Mouse (Mus musculus) right cerebral cortex, adult 2 months (tissue): ENCODE results near the gene Cda.

Source experiments
- DNase-seq, 2 experiments: peaks; one replicate each; pipeline ENCODE4 v3.0.0; 2021 to 2022; ENCODE audit warnings: low spot score in 2 of 2

The Cda gene

GRCm38 (mm10) chr4:138368498-138369260 lies 887 bp upstream of the Cda start:
- DNase-seq: no peak

DNA sequence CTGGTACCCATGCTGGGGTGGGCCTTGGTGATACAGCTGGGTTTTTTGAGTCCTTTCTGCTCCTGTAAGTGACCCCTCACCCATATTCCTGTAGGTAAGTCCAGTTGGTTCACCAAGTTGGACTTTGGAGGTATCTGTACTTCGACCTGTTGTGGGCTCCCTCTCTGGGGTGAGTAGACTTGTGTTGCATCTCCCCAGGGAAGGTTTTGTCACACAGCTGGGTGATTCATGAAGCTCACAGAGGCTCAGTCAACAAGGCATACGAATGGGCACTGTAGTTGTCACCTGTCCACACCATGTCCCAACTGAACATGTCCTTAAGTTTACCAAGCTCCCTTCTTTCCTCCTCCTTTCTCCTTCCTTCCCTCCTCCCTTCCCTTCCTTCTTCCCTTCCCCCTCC lies 1.2 kb downstream of the Cda start:
- no peak for DNase-seq

DNA sequence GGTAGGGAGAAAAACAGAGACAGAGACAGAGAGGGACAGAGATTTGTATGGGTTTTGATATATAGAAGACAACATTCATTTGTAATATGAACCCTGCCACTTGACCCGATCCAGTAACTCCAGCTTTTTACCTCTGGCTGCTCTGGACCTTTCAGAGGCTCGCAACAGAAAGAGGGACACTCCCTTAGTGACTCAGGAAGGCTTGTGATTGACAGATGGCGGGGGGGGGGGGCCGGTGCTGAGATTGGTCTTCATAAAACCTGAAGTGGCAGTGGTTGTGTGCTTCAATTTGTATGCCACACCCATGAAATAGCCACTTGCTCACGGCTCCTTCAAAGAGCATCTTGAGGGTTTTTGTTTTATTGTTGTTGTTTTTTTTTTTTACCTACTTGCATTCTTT lies 4.3 kb downstream of the Cda start:
- no peak for DNase-seq

GRCm38 (mm10) chr4:138362883-138363282 lies 4.9 kb downstream of the Cda start:
- DNase-seq: no peak

DNA sequence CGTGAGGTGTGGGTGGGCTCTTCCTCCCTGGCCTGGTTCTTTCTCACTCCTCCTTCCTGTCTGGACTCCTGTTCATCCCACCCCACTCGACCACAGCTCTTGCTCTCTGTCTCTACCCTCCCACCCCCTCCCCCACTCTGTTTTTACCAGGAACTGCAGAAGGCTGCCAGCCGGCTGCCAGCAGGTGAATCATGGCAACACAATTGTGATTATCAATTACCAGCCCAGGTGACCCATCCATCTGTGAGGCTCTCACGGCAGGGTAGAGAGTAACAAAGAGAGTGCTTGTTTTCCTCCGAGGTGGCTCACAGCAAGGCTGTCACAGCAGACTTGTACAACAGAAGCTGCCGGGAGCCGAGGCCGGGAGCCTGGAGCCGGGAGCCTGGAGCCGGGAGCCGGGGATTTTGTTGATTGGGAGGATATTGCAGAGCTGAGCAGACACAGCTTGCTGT lies 6.4 kb downstream of the Cda start:
- peak; percentile 24 to 49 for DNase-seq

- no peak for DNase-seq
Measured at GRCm38 (mm10) chr4:138358176-138358575, 9.6 kb downstream of the Cda start.

GRCm38 (mm10) chr4:138356551-138356950 lies 11.2 kb downstream of the Cda start:
- DNase-seq: no peak

DNA sequence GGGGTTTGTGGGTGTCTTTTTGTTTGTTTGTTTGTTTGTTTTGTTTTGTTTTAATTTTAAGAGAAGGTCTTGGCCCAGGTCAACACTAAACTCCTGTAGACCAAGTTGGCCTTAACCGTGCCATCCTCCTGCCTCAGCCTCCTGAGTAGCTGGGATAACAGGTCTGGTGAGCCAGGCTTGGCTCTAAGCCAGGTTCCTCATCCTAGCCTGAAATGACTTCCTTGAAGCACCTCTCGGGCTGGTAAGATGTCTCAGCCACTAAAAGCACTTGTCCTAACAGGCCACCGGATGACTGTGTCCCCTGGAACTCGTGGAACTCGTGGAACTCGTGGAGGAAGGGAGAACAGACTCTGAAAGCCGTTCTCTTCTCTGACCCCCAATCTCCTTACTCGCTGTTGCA lies 11.7 kb downstream of the Cda start:
- DNase-seq: no peak

GRCm38 (mm10) chr4:138355496-138355895 lies 12.3 kb downstream of the Cda start:
- no peak for DNase-seq

DNA sequence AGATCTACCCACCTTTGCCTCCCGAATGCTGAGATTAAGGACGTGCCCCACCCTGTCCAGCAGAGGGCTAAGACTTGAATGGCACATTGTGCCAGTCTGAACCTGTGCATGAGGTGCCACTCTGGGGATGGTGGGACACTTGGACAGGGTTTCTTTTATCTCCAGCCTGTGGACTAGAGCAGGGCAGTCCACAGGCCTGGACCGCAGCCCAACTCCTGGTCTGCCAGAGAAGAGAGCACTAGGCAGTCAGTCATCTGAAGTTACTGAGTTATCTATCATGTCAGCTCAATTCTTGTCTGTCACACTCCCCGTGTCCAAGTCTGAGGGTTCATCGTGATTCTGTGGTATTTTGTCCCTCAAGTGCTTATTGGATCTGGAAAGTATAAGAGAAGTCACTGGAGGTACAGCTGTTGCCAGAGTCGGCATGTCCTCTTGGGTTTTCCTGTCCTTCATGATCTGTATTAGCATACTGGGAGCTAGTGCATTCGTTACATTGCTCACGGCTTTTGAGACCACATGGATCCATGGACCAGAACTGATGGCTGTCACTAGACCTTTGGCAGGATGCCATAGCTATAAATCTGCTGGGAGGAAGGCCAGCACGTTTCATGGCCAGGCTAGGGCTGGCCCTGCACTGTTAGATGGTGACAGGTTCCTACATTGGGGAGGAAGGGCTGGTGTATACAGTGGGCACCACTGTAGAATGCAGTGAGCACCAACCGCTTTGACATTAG lies 14.2 kb downstream of the Cda start:
- DNase-seq: no peak

GRCm38 (mm10) chr4:138352692-138353091 lies 15.1 kb downstream of the Cda start:
- no peak for DNase-seq

GRCm38 (mm10) chr4:138351821-138352220 lies 16.0 kb downstream of the Cda start:
- no peak for DNase-seq

DNA sequence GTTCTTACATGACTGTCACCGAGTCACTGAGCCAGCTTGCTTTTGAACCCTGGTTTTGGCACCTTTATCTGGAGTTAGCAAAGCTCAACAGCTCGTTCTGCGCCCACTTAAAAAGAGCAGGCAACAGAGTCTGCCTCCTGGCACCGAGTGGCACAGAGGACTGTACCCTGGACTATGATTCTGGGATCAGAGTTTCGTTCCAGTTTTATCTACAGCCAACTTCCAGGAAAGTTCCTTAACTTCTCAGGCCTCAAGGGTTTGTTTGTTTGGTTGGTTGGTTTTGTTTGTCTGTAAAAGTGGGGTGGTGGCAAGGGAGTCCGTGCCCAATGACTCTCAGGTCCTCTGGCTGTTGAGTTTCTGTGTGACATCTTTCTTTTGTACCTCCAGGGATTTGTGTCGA lies 19.1 kb downstream of the Cda start:
- no peak for DNase-seq

DNA sequence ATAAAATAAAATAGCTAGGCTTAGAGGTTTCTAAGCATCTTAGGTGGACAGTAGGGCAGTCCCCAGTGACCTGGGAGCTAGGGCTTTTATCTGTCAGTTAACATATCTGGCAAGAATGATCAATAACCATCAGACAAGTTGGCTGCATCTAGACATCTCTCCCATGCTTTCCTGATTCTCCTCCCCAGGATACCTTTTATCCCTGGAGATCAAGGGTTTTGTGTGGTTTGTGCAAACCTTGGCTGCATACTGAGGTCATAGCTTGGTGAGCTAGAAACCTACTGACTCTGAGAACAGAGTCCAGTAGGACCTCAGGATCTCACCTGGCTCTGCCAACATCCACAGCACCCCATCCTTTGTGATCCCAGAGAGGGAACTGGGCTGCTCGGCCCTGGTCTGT lies 20.5 kb downstream of the Cda start:
- DNase-seq: no peak

GRCm38 (mm10) chr4:138344891-138345545 lies 22.8 kb downstream of the Cda start:
- DNase-seq: no peak

GRCm38 (mm10) chr4:138343341-138343837 lies 24.4 kb downstream of the Cda start:
- DNase-seq: no peak

DNA sequence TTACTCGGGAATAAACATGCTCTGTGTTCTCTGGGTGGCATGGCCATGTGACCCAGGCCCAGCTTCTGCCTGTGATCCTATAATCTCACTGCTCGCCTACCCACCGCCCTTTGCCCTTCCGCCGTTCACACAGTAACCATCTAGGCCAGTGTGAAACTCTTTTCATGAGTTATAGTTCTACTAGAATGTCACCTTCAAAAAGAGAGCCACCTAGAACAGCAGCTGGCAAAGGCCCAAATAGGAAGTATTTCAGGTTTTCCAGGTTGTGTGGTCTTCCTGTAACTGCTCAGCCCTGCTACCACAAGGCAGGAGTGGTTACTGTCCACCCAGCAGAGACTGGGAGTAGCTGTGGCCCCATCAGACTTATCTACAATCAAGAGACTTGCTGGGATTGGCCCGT lies 25.0 kb downstream of the Cda start:
- no peak for DNase-seq

DNA sequence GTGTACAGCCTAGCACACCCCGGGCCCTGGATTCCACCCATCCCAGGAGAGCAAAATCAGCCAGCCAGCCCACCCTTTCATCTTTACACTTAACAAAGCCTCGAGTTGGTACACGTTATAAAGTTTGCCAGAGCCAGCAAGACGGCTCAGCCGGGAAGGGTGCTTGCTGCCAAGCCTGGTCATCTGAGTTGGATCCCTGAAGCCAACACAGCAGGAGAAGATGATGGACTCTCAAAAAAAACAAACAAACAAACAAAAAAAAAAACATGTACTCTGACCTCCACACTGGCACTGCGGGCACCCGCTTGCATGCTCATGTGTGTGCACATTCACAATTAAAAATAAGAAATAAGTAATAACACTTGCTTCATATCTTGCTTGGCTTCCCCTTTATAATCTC lies 25.7 kb downstream of the Cda start:
- no peak for DNase-seq

DNA sequence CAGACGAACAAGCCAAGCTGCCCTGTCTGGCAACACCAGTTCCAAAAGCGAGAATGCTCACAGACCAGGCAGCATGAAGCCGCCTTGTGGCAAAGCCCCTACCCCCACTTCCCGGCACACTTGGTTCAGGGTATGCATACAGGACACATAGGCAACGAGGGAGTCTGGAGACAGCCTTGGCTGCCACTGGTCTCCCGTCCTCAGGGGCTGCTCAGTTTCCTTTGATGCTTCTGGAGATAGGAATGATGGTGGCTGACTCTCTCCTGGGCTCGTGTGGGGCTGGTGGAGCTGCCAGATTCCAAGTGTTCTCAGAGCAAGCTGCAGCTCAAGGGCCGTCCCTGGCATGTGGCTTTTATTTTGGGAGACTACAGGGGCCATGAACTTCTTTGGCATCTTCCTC lies 26.4 kb downstream of the Cda start:
- no peak for DNase-seq

- DNase-seq: peak; percentile 67 to 68
Measured at GRCm38 (mm10) chr4:138339963-138340362, 27.8 kb downstream of the Cda start.

DNA sequence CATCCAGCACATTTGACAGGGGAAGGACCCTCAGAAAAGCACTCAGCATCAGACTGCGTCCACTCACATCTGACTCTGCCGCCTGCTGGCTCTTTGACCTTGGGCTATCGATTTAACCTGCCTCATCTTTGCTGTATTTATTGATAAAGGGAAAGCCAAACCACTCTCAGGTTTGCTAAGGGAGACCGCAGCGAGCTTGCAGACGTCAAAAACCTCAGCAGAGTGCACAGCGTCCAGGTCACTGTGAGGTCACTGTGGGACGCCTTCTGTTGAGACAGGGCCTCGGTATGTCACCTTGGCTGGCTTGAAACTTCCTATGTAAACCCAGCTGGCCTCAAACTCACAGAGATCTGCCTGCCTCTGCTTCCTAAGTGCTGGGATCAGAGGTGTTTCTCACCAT lies 30.5 kb downstream of the Cda start:
- DNase-seq: no peak

GRCm38 (mm10) chr4:138336876-138337275 lies 30.9 kb downstream of the Cda start:
- DNase-seq: no peak

- no peak for DNase-seq
Measured at GRCm38 (mm10) chr4:138335648-138336047, 32.1 kb downstream of the Cda start.
